Mouse (Mus musculus): ENCODE measurements around the gene Mettl7a3.

The Mettl7a3 gene

DNA sequence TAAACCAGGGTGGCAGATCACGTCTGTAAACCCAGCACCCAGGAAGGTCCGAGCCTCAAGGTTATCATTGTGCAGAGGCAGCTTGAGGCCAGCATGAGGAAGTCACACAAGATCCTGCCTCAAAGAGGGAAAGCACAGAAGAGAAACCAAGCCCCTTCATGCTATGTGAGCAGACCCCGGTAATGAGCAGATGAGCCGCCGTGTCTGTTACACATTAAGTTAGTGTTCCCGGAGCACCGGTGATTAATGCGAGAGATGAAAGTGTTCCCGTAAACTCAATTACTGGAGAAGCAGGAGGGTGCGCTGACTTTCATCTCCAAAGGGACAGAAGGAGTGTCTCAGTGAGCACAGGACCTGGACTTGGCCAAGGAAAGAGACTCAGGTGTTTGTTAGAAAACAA, 5.4 kb upstream of the Mettl7a3 start:
- WGBS: 79% methylated on average over 10 of the region's 10 CpGs

- WGBS: 86% methylated on average over 7 of the region's 7 CpGs
Observed at GRCm38 (mm10) chr15:100330739-100331138, 4.0 kb upstream of the Mettl7a3 start.

GRCm38 (mm10) chr15:100332077-100332961, 2.4 kb upstream of the Mettl7a3 start:
- 64% methylated on average over 3 of the region's 10 CpGs for WGBS

DNA sequence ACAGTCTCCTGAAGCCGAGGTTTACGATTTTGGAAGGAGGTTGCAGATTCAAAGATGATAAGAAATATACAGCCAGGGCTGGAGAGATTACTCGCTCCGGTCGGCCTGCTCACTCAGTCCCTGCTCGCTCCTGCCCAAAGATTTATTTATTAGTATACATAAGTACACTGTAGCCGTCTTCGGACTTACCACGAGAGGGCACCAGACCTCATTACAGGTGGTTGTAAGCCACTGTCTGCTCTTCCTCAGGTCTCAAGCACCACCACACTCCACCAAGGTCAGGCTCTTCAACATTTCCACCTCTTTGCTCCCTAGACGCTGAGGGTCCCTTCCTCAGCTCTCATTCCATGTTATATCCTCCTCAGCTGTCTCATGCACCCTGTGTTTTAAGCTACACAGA, 3.1 kb downstream of the Mettl7a3 start:
- WGBS: 44% methylated on average over 8 of the region's 10 CpGs

GRCm38 (mm10) chr15:100341314-100341980, 6.7 kb downstream of the Mettl7a3 start:
- WGBS: 78% methylated on average over 5 of the region's 5 CpGs

- WGBS: 37% methylated on average over 13 of the region's 14 CpGs
Observed at GRCm38 (mm10) chr15:100346761-100347160, 12.0 kb downstream of the Mettl7a3 start.

DNA sequence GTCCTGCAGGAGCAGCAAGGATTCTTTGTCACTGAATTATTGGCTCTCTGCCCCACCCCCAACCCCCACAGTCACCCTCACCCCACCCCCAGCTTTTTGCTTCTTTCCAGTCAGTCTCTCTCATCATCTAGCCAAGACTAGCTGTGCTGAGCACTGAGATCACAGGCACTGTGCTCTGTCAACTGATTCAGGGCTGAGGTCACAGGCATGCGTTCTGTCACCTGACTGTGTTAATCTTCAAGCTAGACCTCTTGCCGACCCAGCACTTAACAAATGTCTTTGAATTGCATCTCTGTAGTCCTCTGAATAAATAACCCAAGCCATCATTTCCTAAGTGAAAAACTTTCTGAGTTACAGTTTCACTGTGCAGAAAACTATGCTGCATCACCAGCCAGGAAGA, 14.8 kb downstream of the Mettl7a3 start:
- 65% methylated on average over 2 of the region's 2 CpGs for WGBS

- 76% methylated on average over 6 of the region's 6 CpGs for WGBS
Observed at GRCm38 (mm10) chr15:100351501-100352060, 16.9 kb downstream of the Mettl7a3 start.

GRCm38 (mm10) chr15:100352711-100353250, 18.1 kb downstream of the Mettl7a3 start, which contains the start of the genes Methig1 and Mettl7a2:
TSS of gene Methig1 (plus strand) at chr15:100353149.
TSS of gene Mettl7a2 (plus strand) at chr15:100353200.
- 89% methylated on average over 10 of the region's 10 CpGs for WGBS

DNA sequence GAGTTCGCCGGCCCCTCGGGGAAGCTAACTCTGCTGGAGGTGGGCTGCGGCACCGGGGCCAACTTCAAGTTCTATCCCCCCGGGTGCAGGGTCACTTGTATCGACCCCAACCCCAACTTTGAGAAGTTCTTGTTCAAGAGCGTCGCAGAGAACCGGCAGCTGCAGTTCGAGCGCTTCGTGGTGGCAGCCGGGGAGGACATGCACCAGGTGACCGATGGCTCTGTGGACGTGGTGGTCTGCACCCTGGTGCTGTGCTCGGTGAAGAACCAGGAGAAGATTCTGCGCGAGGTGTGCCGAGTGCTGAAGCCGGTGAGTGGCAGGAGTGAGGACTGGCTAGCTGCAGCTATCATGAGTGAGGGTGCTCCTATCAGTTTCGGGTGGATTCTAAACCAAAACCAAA, 18.7 kb downstream of the Mettl7a3 start:
- WGBS: 93% methylated on average over 22 of the region's 22 CpGs

- 90% methylated on average over 5 of the region's 5 CpGs for WGBS
Observed at GRCm38 (mm10) chr15:100355876-100356275, 21.1 kb downstream of the Mettl7a3 start.

- WGBS: 83% methylated on average over 7 of the region's 7 CpGs
Observed at GRCm38 (mm10) chr15:100364242-100364641, 29.5 kb downstream of the Mettl7a3 start, which contains the start of gene Higd1c. TSS of gene Higd1c (plus strand) at chr15:100364542.

DNA sequence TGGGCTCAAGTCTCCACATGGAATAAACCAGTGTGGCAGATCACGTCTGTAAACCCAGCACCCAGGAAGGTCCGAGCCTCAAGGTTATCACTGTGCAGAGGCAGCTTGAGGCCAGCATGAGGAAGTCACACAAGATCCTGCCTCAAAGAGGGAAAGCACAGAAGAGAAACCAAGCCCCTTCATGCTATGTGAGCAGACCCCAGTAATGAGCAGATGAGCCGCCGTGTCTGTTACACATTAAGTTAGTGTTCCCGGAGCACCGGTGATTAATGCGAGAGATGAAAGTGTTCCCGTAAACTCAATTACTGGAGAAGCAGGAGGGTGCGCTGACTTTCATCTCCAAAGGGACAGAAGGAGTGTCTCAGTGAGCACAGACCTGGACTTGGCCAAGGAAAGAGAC, 31.2 kb downstream of the Mettl7a3 start:
- WGBS: 79% methylated on average over 9 of the region's 9 CpGs

DNA sequence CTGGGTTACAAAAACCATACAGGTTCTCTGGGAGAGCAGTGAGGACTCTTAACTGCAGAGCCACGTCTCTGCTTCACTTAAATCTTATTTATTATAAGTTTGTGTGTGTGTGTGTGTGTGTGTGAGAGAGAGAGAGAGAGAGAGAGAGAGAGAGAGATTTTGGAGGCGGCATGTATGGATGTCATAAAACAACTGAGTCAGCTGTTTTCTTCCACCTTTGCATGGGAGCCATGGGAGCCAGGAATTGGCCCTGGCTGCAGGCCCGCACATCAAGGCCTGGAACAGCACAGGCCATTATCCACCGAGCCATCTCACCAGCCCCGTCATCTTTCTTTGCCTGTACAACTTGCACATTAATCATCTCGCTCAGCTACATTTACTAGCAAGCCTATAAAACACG, 32.4 kb downstream of the Mettl7a3 start:
- 83% methylated on average over 7 of the region's 7 CpGs for WGBS

DNA sequence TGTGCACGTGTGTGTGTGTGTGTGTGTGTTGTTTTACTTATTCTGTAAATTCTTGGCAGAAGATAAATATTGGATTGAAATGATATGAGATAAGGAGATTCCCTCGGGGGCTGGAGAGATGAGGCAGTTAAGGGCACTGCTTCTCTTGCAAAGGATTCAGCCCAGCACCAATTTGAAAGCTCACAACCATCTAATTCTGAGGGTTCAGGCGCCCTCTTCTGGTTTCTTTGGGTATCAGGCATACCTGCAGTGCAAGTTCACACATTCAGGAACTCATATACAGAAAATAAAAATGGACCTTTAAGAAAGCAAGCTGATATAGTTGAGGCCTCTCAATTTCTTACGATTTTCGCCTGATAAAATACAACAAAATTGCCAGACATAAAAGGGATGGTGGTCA, 40.3 kb downstream of the Mettl7a3 start:
- WGBS: 36% methylated on average over 5 of the region's 5 CpGs

GRCm38 (mm10) chr15:100377847-100378505, 43.2 kb downstream of the Mettl7a3 start:
- 35% methylated on average over 4 of the region's 9 CpGs for WGBS

GRCm38 (mm10) chr15:100379658-100380057, 44.9 kb downstream of the Mettl7a3 start:
- WGBS: 91% methylated on average over 8 of the region's 8 CpGs

GRCm38 (mm10) chr15:100380104-100380503, 45.4 kb downstream of the Mettl7a3 start:
- 81% methylated on average over 2 of the region's 2 CpGs for WGBS

GRCm38 (mm10) chr15:100385705-100386104, 51.0 kb downstream of the Mettl7a3 start:
- WGBS: 86% methylated on average over 9 of the region's 9 CpGs

- 94% methylated on average over 17 of the region's 17 CpGs for WGBS
Observed at GRCm38 (mm10) chr15:100387544-100388223, 53.0 kb downstream of the Mettl7a3 start.

GRCm38 (mm10) chr15:100388224-100388835, 53.6 kb downstream of the Mettl7a3 start:
- 78% methylated on average over 16 of the region's 16 CpGs for WGBS
